Mouse (Mus musculus) hindbrain, embryonic 14.5 days (tissue): ENCODE results near the gene Abcc4. TPM values are rescaled to one million over a fixed set of nuclear protein-coding genes. Genes with fewer than 3 reads are reported as not detected.

Source experiments
- ATAC-seq: fragments of 200-750 bp; cut with Nextera tagmentation; 2 replicates; pipeline ENCODE4 v1.8.0; 2017; ENCODE audit warnings: moderate number of reproducible peaks, mild to moderate bottlenecking, moderate TSS enrichment, moderate library complexity; ENCODE audit not compliant: low FRiP score
- DNase-seq: peaks from one replicate; pipeline ENCODE4 v3.0.0-alpha.2; 2015; ENCODE audit warnings: low spot score
- H3K27ac ChIP-seq: fragments of 300-500 bp; sonication (generic); 2 replicates; pipeline ENCODE4 v1.5.1; 2014; ENCODE audit warnings: mild to moderate bottlenecking, moderate library complexity
- H3K27me3 ChIP-seq: fragments of 300-500 bp; sonication (generic); 2 replicates; pipeline ENCODE4 v1.6.1; 2014; ENCODE audit warnings: mild to moderate bottlenecking, low read length, mixed read lengths; ENCODE audit not compliant: control insufficient read depth, insufficient read depth
- H3K36me3 ChIP-seq: fragments of 300-500 bp; sonication (generic); replicated peaks from 2 replicates; pipeline ENCODE4 v1.6.1; 2014; ENCODE audit not compliant: control insufficient read depth, insufficient read depth
- H3K4me1 ChIP-seq: fragments of 300-500 bp; sonication (generic); replicated peaks from 2 replicates; pipeline ENCODE4 v1.6.1; 2014; ENCODE audit warnings: antibody characterized with exemption, low read length, mixed read lengths; ENCODE audit not compliant: control insufficient read depth, insufficient read depth
- H3K4me2 ChIP-seq: fragments of 300-500 bp; sonication (generic); replicated peaks from 2 replicates; pipeline ENCODE4 v1.6.1; 2014; ENCODE audit warnings: mild to moderate bottlenecking, moderate library complexity
- H3K4me3 ChIP-seq: fragments of 300-500 bp; sonication (generic); replicated peaks from 2 replicates; pipeline ENCODE4 v1.5.1; 2014; ENCODE audit warnings: mild to moderate bottlenecking, low read length
- H3K9ac ChIP-seq: fragments of 300-500 bp; sonication (generic); 2 replicates; pipeline ENCODE4 v1.6.1; 2014
- H3K9me3 ChIP-seq: fragments of 300-500 bp; sonication (generic); 2 replicates; pipeline ENCODE4 v1.6.1; 2016; ENCODE audit warnings: low read length; ENCODE audit not compliant: control insufficient read depth
- WGBS: fragments of 180-500 bp; shearing (Covaris S2); extraction: QIAGEN DNeasy Blood & Tissue Kit; methylation state at CpG from one replicate; pipeline ENCODE4 v1.1.7; 2014; 5-methylcytosine and 5-hydroxymethylcytosine counted together
- polyA plus RNA-seq: library from polyadenylated mRNA; unstranded; fragments of >200 nt; fragmentation: Nextera tagmentation; extraction: Ambion mirVana; gene quantifications from 2 replicates; pipeline ENCODE4 v1.2.1, GENCODE M21; 2014

Gene Abcc4
- polyA plus RNA-seq, 1 experiment from 2014 or later: 2.6 TPM

GRCm38 (mm10) chr14:118690921-118691320, 15.1 kb downstream of the Abcc4 start:
- Histone ChIP-seq H3K9me3 (no peaks in the 10 kb centered on the region), H3K27ac (no peak overlapping the region), H3K9ac (no peak overlapping the region), H3K36me3 (no peaks in the 10 kb centered on the region), H3K4me2 (no peak overlapping the region), H3K4me1 (no peaks in the 10 kb centered on the region), H3K27me3 (no peaks in the 10 kb centered on the region), H3K4me3 (no peak overlapping the region)
- ATAC-seq: no peak
- 78% methylated on average over 8 of the region's 8 CpGs for WGBS
- no peak for DNase-seq

GRCm38 (mm10) chr14:118690336-118690735, 15.7 kb downstream of the Abcc4 start:
- no peak overlapping the region for H3K27ac ChIP-seq
- no peak for ATAC-seq

GRCm38 (mm10) chr14:118688643-118689042, 17.4 kb downstream of the Abcc4 start:
- H3K36me3 ChIP-seq: no peaks in the 10 kb centered on the region
- H3K4me1 ChIP-seq: no peaks in the 10 kb centered on the region
- 71% methylated on average over 5 of the region's 5 CpGs for WGBS
- no peaks in the 10 kb centered on the region for H3K27me3 ChIP-seq
- H3K4me2 ChIP-seq: no peak overlapping the region
- H3K4me3 ChIP-seq: no peak overlapping the region
- ATAC-seq (no peak), DNase-seq (no peak)
- H3K27ac ChIP-seq: no peak overlapping the region
- H3K9me3 ChIP-seq: no peaks in the 10 kb centered on the region
- no peak overlapping the region for H3K9ac ChIP-seq

More at GRCm38 (mm10) chr14:118690336-118690735, 15.7 kb downstream of the Abcc4 start:
- Histone ChIP-seq H3K9ac (no peak overlapping the region), H3K9me3 (no peaks in the 10 kb centered on the region), H3K4me2 (no peak overlapping the region), H3K4me1 (no peaks in the 10 kb centered on the region), H3K36me3 (no peaks in the 10 kb centered on the region), H3K27me3 (no peaks in the 10 kb centered on the region), H3K4me3 (no peak overlapping the region)
- WGBS: 70% methylated on average over 10 of the region's 10 CpGs
- DNase-seq: no peak

GRCm38 (mm10) chr14:118686861-118687260, 19.2 kb downstream of the Abcc4 start:
- H3K36me3 ChIP-seq: no peaks in the 10 kb centered on the region
- no peak overlapping the region for H3K4me3 ChIP-seq
- no peak overlapping the region for H3K9ac ChIP-seq
- no peak overlapping the region for H3K27ac ChIP-seq
- no peak for ATAC-seq
- H3K4me1 ChIP-seq: no peaks in the 10 kb centered on the region
- DNase-seq: no peak
- WGBS: 85% methylated on average over 5 of the region's 5 CpGs
- no peaks in the 10 kb centered on the region for H3K9me3 ChIP-seq
- H3K4me2 ChIP-seq: no peak overlapping the region
- no peaks in the 10 kb centered on the region for H3K27me3 ChIP-seq

- Histone ChIP-seq H3K4me2 (no peak overlapping the region), H3K9me3 (no peaks in the 10 kb centered on the region), H3K36me3 (no peaks in the 10 kb centered on the region), H3K27me3 (no peaks in the 10 kb centered on the region), H3K9ac (no peak overlapping the region), H3K4me1 (no peaks in the 10 kb centered on the region), H3K4me3 (no peak overlapping the region), H3K27ac (no peak overlapping the region)
- DNase-seq (no peak), ATAC-seq (no peak)
- WGBS: over 99% methylated on average over 6 of the region's 6 CpGs
Observed at GRCm38 (mm10) chr14:118685572-118685971, 20.4 kb downstream of the Abcc4 start.

GRCm38 (mm10) chr14:118682339-118683034, 23.5 kb downstream of the Abcc4 start:
- ATAC-seq (no peak), DNase-seq (no peak)
- Histone ChIP-seq H3K27me3 (no peaks in the 10 kb centered on the region), H3K4me2 (no peak overlapping the region), H3K4me3 (no peak overlapping the region), H3K27ac (no peak overlapping the region), H3K9ac (no peak overlapping the region), H3K9me3 (no peaks in the 10 kb centered on the region), H3K4me1 (no peaks in the 10 kb centered on the region), H3K36me3 (no peaks in the 10 kb centered on the region)
- WGBS: 70% methylated on average over 10 of the region's 10 CpGs

GRCm38 (mm10) chr14:118681087-118681486, 24.9 kb downstream of the Abcc4 start:
- no peak overlapping the region for H3K4me2 ChIP-seq
- no peaks in the 10 kb centered on the region for H3K27me3 ChIP-seq
- no peaks in the 10 kb centered on the region for H3K36me3 ChIP-seq
- H3K9me3 ChIP-seq: no peaks in the 10 kb centered on the region
- no peak overlapping the region for H3K4me3 ChIP-seq
- no peak overlapping the region for H3K9ac ChIP-seq
- H3K4me1 ChIP-seq: no peaks in the 10 kb centered on the region
- no peak overlapping the region for H3K27ac ChIP-seq
- DNase-seq (no peak), ATAC-seq (no peak)
- 90% methylated on average over 8 of the region's 8 CpGs for WGBS

- DNase-seq (no peak), ATAC-seq (no peak)
- Histone ChIP-seq H3K9ac (no peak overlapping the region), H3K9me3 (no peaks in the 10 kb centered on the region), H3K27me3 (no peaks in the 10 kb centered on the region), H3K4me1 (no peaks in the 10 kb centered on the region), H3K4me2 (no peak overlapping the region), H3K36me3 (no peaks in the 10 kb centered on the region), H3K4me3 (no peak overlapping the region), H3K27ac (no peak overlapping the region)
- WGBS: 92% methylated on average over 9 of the region's 9 CpGs
Observed at GRCm38 (mm10) chr14:118678279-118678985, 27.6 kb downstream of the Abcc4 start.

- no peak for DNase-seq
- Histone ChIP-seq H3K36me3 (no peaks in the 10 kb centered on the region), H3K27me3 (no peaks in the 10 kb centered on the region), H3K4me2 (no peak overlapping the region), H3K4me1 (no peaks in the 10 kb centered on the region), H3K9me3 (no peaks in the 10 kb centered on the region), H3K27ac (no peak overlapping the region), H3K9ac (no peak overlapping the region), H3K4me3 (no peak overlapping the region)
- 84% methylated on average over 13 of the region's 13 CpGs for WGBS
- no peak for ATAC-seq
Observed at GRCm38 (mm10) chr14:118676308-118676994, 29.6 kb downstream of the Abcc4 start.
